Mouse (Mus musculus) lung, postnatal 0 days (tissue): ENCODE data around the gene Cacna2d3. TPM values are rescaled to one million over a fixed set of nuclear protein-coding genes. Genes with fewer than 3 reads are reported as not detected.

ENCODE experiments used
- ATAC-seq: fragments of 200-750 bp; cut with Nextera tagmentation; 2 replicates; pipeline ENCODE4 v1.8.0; 2017; ENCODE audit warnings: moderate library complexity
- DNase-seq: peaks from one replicate; pipeline ENCODE4 v3.0.0-alpha.2; 2016; ENCODE audit warnings: low spot score
- H3K27ac ChIP-seq: fragments of 300-500 bp; sonication (generic); 2 replicates; pipeline ENCODE4 v1.5.1; 2014; ENCODE audit warnings: antibody characterized with exemption, mild to moderate bottlenecking, low read length, mixed read lengths
- H3K27me3 ChIP-seq: fragments of 300-500 bp; sonication (generic); replicated peaks from 2 replicates; pipeline ENCODE4 v1.6.1; 2014; ENCODE audit warnings: low read length, mixed read lengths; ENCODE audit not compliant: insufficient read depth
- H3K36me3 ChIP-seq: fragments of 300-500 bp; sonication (generic); 2 replicates; pipeline ENCODE4 v1.6.1; 2014; ENCODE audit warnings: low read length, mixed read lengths; ENCODE audit not compliant: insufficient read depth
- H3K4me1 ChIP-seq: fragments of 300-500 bp; sonication (generic); 2 replicates; pipeline ENCODE4 v1.6.1; 2014; ENCODE audit warnings: antibody characterized with exemption, low read depth, low read length, mixed read lengths; ENCODE audit not compliant: insufficient read depth
- H3K4me2 ChIP-seq: fragments of 300-500 bp; sonication (generic); replicated peaks from 2 replicates; pipeline ENCODE4 v1.6.1; 2014; ENCODE audit warnings: low read depth, mild to moderate bottlenecking, low read length, moderate library complexity, mixed read lengths
- H3K4me3 ChIP-seq: fragments of 300-500 bp; sonication (generic); 2 replicates; pipeline ENCODE4 v1.5.1; 2014; ENCODE audit warnings: low read depth, low read length
- H3K9ac ChIP-seq: fragments of 300-500 bp; sonication (generic); replicated peaks from 2 replicates; pipeline ENCODE4 v1.6.1; 2014; ENCODE audit warnings: low read depth, mild to moderate bottlenecking
- H3K9me3 ChIP-seq: fragments of 300-500 bp; sonication (generic); 2 replicates; pipeline ENCODE4 v1.6.1; 2016; ENCODE audit warnings: low read length, mixed read lengths
- CTCF ChIP-seq: IDR thresholded peaks from 2 replicates; pipeline ENCODE4 v1.5.1; 2016; ENCODE audit warnings: antibody characterized with exemption, mild to moderate bottlenecking
- EP300 ChIP-seq: IDR thresholded peaks from 2 replicates; pipeline ENCODE4 v1.6.1; 2016; ENCODE audit warnings: antibody characterized with exemption, mild to moderate bottlenecking, control low read depth
- WGBS: fragments of 180-500 bp; shearing (Covaris S2); extraction: QIAGEN DNeasy Blood & Tissue Kit; methylation state at CpG from one replicate; pipeline ENCODE4 v1.1.7; 2014; 5-methylcytosine and 5-hydroxymethylcytosine counted together
- polyA plus RNA-seq: library from polyadenylated mRNA; unstranded; fragments of >200 nt; fragmentation: Nextera tagmentation; extraction: Ambion mirVana; gene quantifications from 2 replicates; pipeline ENCODE4 v1.2.1, GENCODE M21; 2015

Cacna2d3 gene
- polyA plus RNA-seq, 1 experiment from 2014 or later, result 0.50 TPM

DNA sequence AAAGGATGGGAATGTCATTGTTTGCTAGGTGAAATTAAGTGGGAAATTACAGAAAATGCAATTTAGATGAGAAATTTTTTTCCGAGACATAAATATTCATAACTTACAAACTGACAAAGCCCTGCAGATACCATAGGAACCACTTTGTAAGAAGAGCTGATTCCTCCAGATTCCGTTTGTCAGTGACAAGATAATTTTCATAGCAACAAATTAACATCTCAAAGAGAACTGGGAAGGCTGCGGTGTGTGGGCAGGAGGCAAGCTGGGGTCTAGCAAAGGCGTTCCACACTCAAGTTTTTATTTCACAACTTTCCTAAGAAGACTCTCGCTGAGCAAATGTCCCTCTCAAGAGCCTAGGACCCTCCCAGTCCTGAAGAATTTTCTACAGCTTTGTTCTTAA is 71.1 kb downstream of the Cacna2d3 start:
- Histone ChIP-seq H3K27ac (no peak overlapping the region), H3K27me3 (no peaks in the 10 kb centered on the region), H3K9ac (no peak overlapping the region), H3K36me3 (no peaks in the 10 kb centered on the region), H3K4me3 (no peak overlapping the region), H3K4me1 (no peaks in the 10 kb centered on the region), H3K9me3 (no peaks in the 10 kb centered on the region), H3K4me2 (no peak overlapping the region)
- ATAC-seq (no peak), DNase-seq (no peak)
- WGBS, result 64% methylated on average over 5 of the region's 5 CpGs
- TF ChIP-seq EP300 (no peak), CTCF (no peak)

DNA sequence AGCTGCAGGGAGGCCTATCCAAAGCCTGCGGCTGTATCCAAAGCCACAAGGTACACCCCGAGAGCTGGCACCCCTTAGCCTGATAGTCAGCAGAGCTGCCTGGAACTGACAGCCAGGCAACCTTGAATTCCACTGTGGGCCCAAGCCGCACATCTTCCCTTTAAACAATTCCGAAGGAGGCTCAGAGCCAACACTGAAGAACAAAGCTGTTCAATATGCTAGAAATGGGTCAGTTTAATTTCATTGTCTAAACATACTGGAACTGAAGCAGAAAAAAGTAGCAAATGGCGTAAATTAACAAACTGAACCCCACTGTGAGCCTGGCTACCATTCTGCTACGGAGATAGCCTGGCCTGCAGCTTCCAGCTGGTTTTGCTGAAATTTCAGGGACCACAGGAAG is 72.9 kb downstream of the Cacna2d3 start:
- ATAC-seq (no peak), DNase-seq (no peak)
- Histone ChIP-seq H3K27me3 (no peaks in the 10 kb centered on the region), H3K4me1 (no peaks in the 10 kb centered on the region), H3K9me3 (no peaks in the 10 kb centered on the region), H3K4me2 (no peak overlapping the region), H3K27ac (no peak overlapping the region), H3K4me3 (no peak overlapping the region), H3K36me3 (no peaks in the 10 kb centered on the region), H3K9ac (no peak overlapping the region)
- WGBS, result 73% methylated on average over 6 of the region's 6 CpGs
- TF ChIP-seq EP300 (no peak), CTCF (no peak)

GRCm38 (mm10) chr14:29645421-29645820 is 76.2 kb downstream of the Cacna2d3 start:
- ATAC-seq (no peak), DNase-seq (no peak)
- Histone ChIP-seq H3K27ac (no peak overlapping the region), H3K4me2 (no peak overlapping the region), H3K36me3 (no peaks in the 10 kb centered on the region), H3K4me3 (no peak overlapping the region), H3K4me1 (no peaks in the 10 kb centered on the region), H3K9ac (no peak overlapping the region), H3K27me3 (no peaks in the 10 kb centered on the region), H3K9me3 (no peaks in the 10 kb centered on the region)
- WGBS, result 78% methylated on average over 11 of the region's 11 CpGs
- no peak for TF ChIP-seq CTCF
- TF ChIP-seq EP300, result no peak

GRCm38 (mm10) chr14:29643217-29643616 is 78.4 kb downstream of the Cacna2d3 start:
- Histone ChIP-seq H3K4me2 (no peak overlapping the region), H3K9ac (no peak overlapping the region), H3K4me1 (no peaks in the 10 kb centered on the region), H3K4me3 (no peak overlapping the region), H3K27me3 (no peaks in the 10 kb centered on the region), H3K9me3 (no peaks in the 10 kb centered on the region), H3K36me3 (no peaks in the 10 kb centered on the region), H3K27ac (no peak overlapping the region)
- TF ChIP-seq CTCF, result no peak
- TF ChIP-seq EP300, result no peak
- 74% methylated on average over 4 of the region's 4 CpGs for WGBS
- DNase-seq (no peak), ATAC-seq (no peak)

DNA sequence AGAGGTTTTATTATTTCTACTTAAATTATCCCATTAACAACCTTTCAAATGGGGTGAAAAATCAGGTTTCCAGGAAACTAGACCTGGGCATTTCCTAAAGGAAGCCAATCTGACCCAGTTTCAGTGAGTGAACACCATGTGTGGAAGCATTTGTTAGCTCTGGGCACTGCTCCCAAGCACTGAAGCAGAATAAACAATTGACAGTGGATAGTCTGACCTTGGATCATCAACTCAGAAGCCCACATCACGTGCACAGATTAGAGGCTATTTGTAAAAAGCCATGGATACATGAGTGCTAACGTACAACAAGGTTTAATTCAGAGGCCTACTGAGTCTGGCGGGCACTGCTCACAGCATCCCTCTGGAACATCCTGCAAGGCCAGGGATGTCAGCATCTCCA is 82.4 kb downstream of the Cacna2d3 start:
- H3K27ac ChIP-seq, result no peak overlapping the region
- ATAC-seq, result no peak
- no peak overlapping the region for H3K4me2 ChIP-seq
- no peak for TF ChIP-seq EP300
- DNase-seq, result no peak
- H3K27me3 ChIP-seq, result no peaks in the 10 kb centered on the region
- H3K9me3 ChIP-seq, result no peaks in the 10 kb centered on the region
- H3K4me3 ChIP-seq, result no peak overlapping the region
- no peaks in the 10 kb centered on the region for H3K36me3 ChIP-seq
- no peaks in the 10 kb centered on the region for H3K4me1 ChIP-seq
- no peak overlapping the region for H3K9ac ChIP-seq
- WGBS, result 47% methylated on average over 3 of the region's 3 CpGs

GRCm38 (mm10) chr14:29628213-29628612 is 93.5 kb downstream of the Cacna2d3 start:
- TF ChIP-seq CTCF, result no peak
- no peak for TF ChIP-seq EP300
- ATAC-seq, result no peak

DNA sequence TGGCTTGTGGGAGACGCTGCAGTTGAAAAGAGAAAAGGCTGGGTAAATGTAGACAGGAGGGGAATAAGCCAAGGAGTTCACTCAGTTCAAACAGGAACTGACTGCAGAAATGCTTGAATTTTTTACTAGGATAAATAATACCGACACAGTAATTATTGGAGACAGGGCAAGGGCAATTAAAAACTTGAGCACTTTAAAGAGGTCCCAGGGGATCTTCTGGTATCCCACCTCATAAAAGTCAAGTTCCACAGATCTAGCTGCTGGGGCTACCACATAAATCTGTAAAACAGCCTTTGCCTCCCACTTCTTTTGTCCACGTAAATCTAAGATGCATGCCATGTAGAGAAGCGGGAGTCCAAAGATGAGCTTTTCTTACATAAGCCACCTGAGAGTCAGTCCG is 109.2 kb downstream of the Cacna2d3 start:
- H3K4me2 ChIP-seq, result no peak overlapping the region
- no peak overlapping the region for H3K4me3 ChIP-seq
- H3K27ac ChIP-seq, result no peak overlapping the region
- DNase-seq (no peak), ATAC-seq (no peak)
- H3K36me3 ChIP-seq, result no peaks in the 10 kb centered on the region
- 80% methylated on average over 5 of the region's 5 CpGs for WGBS
- H3K4me1 ChIP-seq, result no peaks in the 10 kb centered on the region
- no peaks in the 10 kb centered on the region for H3K27me3 ChIP-seq
- H3K9me3 ChIP-seq, result no peaks in the 10 kb centered on the region
- no peak overlapping the region for H3K9ac ChIP-seq
- TF ChIP-seq EP300, result no peak
- TF ChIP-seq CTCF, result no peak

More at GRCm38 (mm10) chr14:29628213-29628612, 93.5 kb downstream of the Cacna2d3 start:
- no peaks in the 10 kb centered on the region for H3K4me1 ChIP-seq
- no peaks in the 10 kb centered on the region for H3K27me3 ChIP-seq
- H3K4me2 ChIP-seq, result no peak overlapping the region
- no peak overlapping the region for H3K9ac ChIP-seq
- H3K36me3 ChIP-seq, result no peaks in the 10 kb centered on the region
- no peak for DNase-seq
- H3K4me3 ChIP-seq, result no peak overlapping the region
- WGBS, result 59% methylated on average over 8 of the region's 8 CpGs
- no peaks in the 10 kb centered on the region for H3K9me3 ChIP-seq
- no peak overlapping the region for H3K27ac ChIP-seq
